Mouse (Mus musculus) CH12.LX (cell line): ENCODE measurements at regions not wholly inside any gene's neighbourhood (a gene's known extent, or its start where the extent isn't known, plus 50 kb on each side); places are given as distances from the start of the nearest gene placed in this dataset.

ENCODE experiments used
- CHD1 ChIP-seq: IDR thresholded peaks from 2 replicates; pipeline ENCODE4 v1.6.1; 2012; ENCODE audit warnings: low read depth, low read length, improper control_type of control experiment, inconsistent platforms
- CTCF ChIP-seq, 2 experiments: IDR thresholded peaks in 1 of 2; conservative IDR thresholded peaks in 1 of 2; 2 replicates each; pipeline ENCODE4 v1.5.1; 2011 to 2012; ENCODE audit warnings: low read depth in 2 of 2, low read length in 2 of 2, improper control_type of control experiment in 1 of 2, inconsistent platforms in 1 of 2, mild to moderate bottlenecking in 1 of 2, moderate library complexity in 1 of 2
- EP300 ChIP-seq: IDR thresholded peaks from 2 replicates; pipeline ENCODE4 v1.6.1; 2011; ENCODE audit warnings: low read length, improper control_type of control experiment
- GABPA ChIP-seq: IDR thresholded peaks from 2 replicates; pipeline ENCODE4 v1.6.1; 2012; ENCODE audit warnings: low read depth, low read length, improper control_type of control experiment, inconsistent platforms; ENCODE audit not compliant: insufficient replicate concordance
- HCFC1 ChIP-seq: IDR thresholded peaks from 2 replicates; pipeline ENCODE4 v1.6.1; 2012; ENCODE audit warnings: low read depth, mild to moderate bottlenecking, inconsistent platforms, low read length, improper control_type of control experiment
- JUND ChIP-seq: conservative IDR thresholded peaks from 2 replicates; pipeline ENCODE4 v1.6.1; 2011; ENCODE audit warnings: low read depth, low read length, improper control_type of control experiment
- MAFK ChIP-seq: IDR thresholded peaks from 2 replicates; pipeline ENCODE4 v1.6.1; 2011; ENCODE audit warnings: low read length, improper control_type of control experiment; ENCODE audit not compliant: insufficient replicate concordance
- MAX ChIP-seq: IDR thresholded peaks from 2 replicates; pipeline ENCODE4 v1.6.1; 2011; ENCODE audit warnings: low read length, improper control_type of control experiment
- MEF2A ChIP-seq: IDR thresholded peaks from 2 replicates; pipeline ENCODE4 v1.6.1; 2014; ENCODE audit warnings: low read depth, mild to moderate bottlenecking, inconsistent platforms, low read length, improper control_type of control experiment, borderline replicate concordance
- POLR2A ChIP-seq: IDR thresholded peaks from 2 replicates; pipeline ENCODE4 v1.6.1; 2011; ENCODE audit warnings: low read depth, mild to moderate bottlenecking, improper control_type of control experiment, low read length
- USF1 ChIP-seq: IDR thresholded peaks from 2 replicates; pipeline ENCODE4 v1.6.1; 2014; ENCODE audit warnings: low read depth, mild to moderate bottlenecking, inconsistent platforms, low read length, improper control_type of control experiment
- ZMIZ1 ChIP-seq: IDR thresholded peaks from 2 replicates; pipeline ENCODE4 v1.6.1; 2012; ENCODE audit warnings: low read depth, mild to moderate bottlenecking, inconsistent platforms, low read length, improper control_type of control experiment

DNA sequence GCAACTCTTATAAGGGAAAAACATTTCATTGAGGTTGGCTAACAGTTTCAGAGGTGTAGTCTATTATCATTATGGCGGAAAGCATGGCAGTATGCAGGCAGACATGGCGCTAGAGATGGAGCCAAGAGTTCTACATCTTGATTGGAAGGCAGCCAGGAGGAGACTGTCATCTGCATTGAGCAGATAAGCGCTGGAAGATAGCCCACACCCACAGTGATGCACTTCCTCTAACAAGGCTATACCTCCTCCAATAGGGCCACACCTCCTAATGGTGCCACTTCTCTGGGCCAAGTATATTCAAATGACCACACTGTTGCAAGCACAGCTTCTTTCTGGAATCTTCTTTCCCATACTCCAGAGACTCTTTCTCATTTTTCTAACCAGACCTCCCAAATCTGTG is 65.2 kb upstream of the Akap13 start:
- TF ChIP-seq POLR2A (no peak), MEF2A (no peak), CTCF (conservative IDR thresholded peaks at IDR 0.05 in 1 of 2, IDR thresholded peaks at IDR 0.05 in 1 of 2; ENCODE audit: low read depth in 2 of 2, low read length in 2 of 2) (no peak), EP300 (no peak), MAFK (no peak), ZMIZ1 (no peak), HCFC1 (no peak), CHD1 (no peak), USF1 (no peak), MAX (no peak), JUND (no peak), GABPA (no peak)
